Mouse (Mus musculus) ES-E14 (cell line): ENCODE data around the gene Me1. TPM values are rescaled to one million over a fixed set of nuclear protein-coding genes. Genes with fewer than 3 reads are reported as not detected.

Source experiments
- DNase-seq: peaks from one replicate; pipeline ENCODE4 v3.0.0-alpha.2; 2013; ENCODE audit warnings: low read depth, low spot score
- H3K27ac ChIP-seq: 2 replicates; pipeline ENCODE4 v1.5.1; 2012; ENCODE audit warnings: low read depth, mild to moderate bottlenecking, low read length, moderate library complexity, mixed read lengths; ENCODE audit not compliant: poor library complexity, insufficient read depth, severe bottlenecking
- H3K36me3 ChIP-seq: 2 replicates; pipeline ENCODE4 v1.6.1; 2012; ENCODE audit warnings: mild to moderate bottlenecking, low read length, moderate library complexity, mixed read lengths; ENCODE audit not compliant: control insufficient read depth, poor library complexity, insufficient read depth, severe bottlenecking
- H3K4me1 ChIP-seq, 2 experiments: fragments of 150-350 bp in 1 of 2; sonication (generic) in 1 of 2; 2 replicates each; pipeline ENCODE4 v1.6.1; 2012; ENCODE audit warnings: low read length in 2 of 2, mild to moderate bottlenecking in 1 of 2, mixed read lengths in 1 of 2; ENCODE audit not compliant: control insufficient read depth in 2 of 2, insufficient read depth in 2 of 2, poor library complexity in 1 of 2
- H3K4me3 ChIP-seq, 2 experiments: fragments of 150-350 bp in 1 of 2; sonication (generic) in 1 of 2; 2 replicates each; pipeline ENCODE4 v1.5.1; 2012; ENCODE audit warnings: low read length in 2 of 2, low read depth in 1 of 2, mild to moderate bottlenecking in 1 of 2, mixed read lengths in 1 of 2; ENCODE audit not compliant: insufficient read depth in 1 of 2, poor library complexity in 1 of 2, severe bottlenecking in 1 of 2
- H3K9ac ChIP-seq: 2 replicates; pipeline ENCODE4 v1.6.1; 2012; ENCODE audit warnings: low read depth, mild to moderate bottlenecking, low read length, mixed read lengths; ENCODE audit not compliant: poor library complexity, insufficient read depth, severe bottlenecking
- H3K9me3 ChIP-seq: fragments of 150-350 bp; sonication (generic); 2 replicates; pipeline ENCODE4 v1.6.1; 2012; ENCODE audit warnings: low read depth, mild to moderate bottlenecking, low read length; ENCODE audit not compliant: control insufficient read depth, insufficient read depth
- CHD2 ChIP-seq: IDR thresholded peaks from 2 replicates; pipeline ENCODE4 v1.6.1; 2014; ENCODE audit warnings: mild to moderate bottlenecking, low read depth, low read length, inconsistent platforms
- HCFC1 ChIP-seq: IDR thresholded peaks from 2 replicates; pipeline ENCODE4 v1.6.1; 2012; ENCODE audit warnings: low read length, inconsistent platforms, borderline replicate concordance; ENCODE audit not compliant: insufficient read depth
- MAFK ChIP-seq: IDR thresholded peaks from 2 replicates; pipeline ENCODE4 v1.6.1; 2014; ENCODE audit warnings: mild to moderate bottlenecking, low read depth, low read length, inconsistent platforms; ENCODE audit not compliant: insufficient read depth
- ZC3H11A ChIP-seq: IDR thresholded peaks from 2 replicates; pipeline ENCODE4 v1.6.1; 2012; ENCODE audit warnings: low read depth, mild to moderate bottlenecking, inconsistent platforms, low read length, borderline replicate concordance
- ZNF384 ChIP-seq: IDR thresholded peaks from 2 replicates; pipeline ENCODE4 v1.6.1; 2012; ENCODE audit warnings: low read depth, low read length, inconsistent platforms
- in situ Hi-C, 2 experiments: fragments of 600-800 bp; cut with MboI; formaldehyde crosslinking; loops; one replicate each; pipeline ENCODE4 v1.15.1; 2025; ENCODE audit warnings: low sequenced_read_pairs in 2 of 2, inconsistent platforms in 1 of 2; ENCODE audit not compliant: unreplicated experiment in 2 of 2
- total RNA-seq: library from RNA; depleted of rRNA; stranded (reverse); fragments of 300-350 nt; gene quantifications from 2 replicates; pipeline ENCODE4 v1.2.3, GENCODE M21; 2012

Gene Me1
- total RNA-seq, 1 experiment = 13.4 TPM

DNA sequence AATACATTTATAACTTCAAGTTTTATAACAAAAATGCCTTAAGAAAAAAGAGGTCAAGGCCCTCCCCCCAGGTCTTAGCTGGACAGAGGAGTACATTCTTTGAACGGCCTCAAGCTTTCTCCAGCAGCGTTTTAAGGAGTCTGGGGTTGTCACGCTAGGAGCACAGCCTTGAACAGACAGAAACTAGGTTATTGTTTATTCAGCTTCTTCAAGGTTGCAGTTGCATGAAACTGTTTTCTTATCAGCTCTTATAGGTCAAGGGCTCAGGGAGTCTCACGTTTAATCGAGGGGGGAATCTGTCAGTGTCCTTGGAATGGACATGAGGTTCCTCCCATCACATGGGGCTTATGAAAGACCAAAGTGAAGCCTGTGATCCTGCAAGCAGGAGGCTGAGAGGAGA, 21.4 kb upstream of the Me1 start:
- no peak overlapping the region for H3K4me3 ChIP-seq
- in situ Hi-C loops = no loop called here
- no peak for DNase-seq
- peaks cover 3 to 4% of the 10 kb centered on the region in 2 experiments; a peak in 1 of 4 replicates for H3K4me1 ChIP-seq
- H3K36me3 ChIP-seq = no peaks in the 10 kb centered on the region
- no peak for TF ChIP-seq ZNF384
- TF ChIP-seq CHD2 = no peak
- no peak for TF ChIP-seq HCFC1
- no peak for TF ChIP-seq MAFK
- no peak for TF ChIP-seq ZC3H11A
- H3K9me3 ChIP-seq = no peaks in the 10 kb centered on the region
- no peak overlapping the region for H3K9ac ChIP-seq
- H3K27ac ChIP-seq = no peak overlapping the region

DNA sequence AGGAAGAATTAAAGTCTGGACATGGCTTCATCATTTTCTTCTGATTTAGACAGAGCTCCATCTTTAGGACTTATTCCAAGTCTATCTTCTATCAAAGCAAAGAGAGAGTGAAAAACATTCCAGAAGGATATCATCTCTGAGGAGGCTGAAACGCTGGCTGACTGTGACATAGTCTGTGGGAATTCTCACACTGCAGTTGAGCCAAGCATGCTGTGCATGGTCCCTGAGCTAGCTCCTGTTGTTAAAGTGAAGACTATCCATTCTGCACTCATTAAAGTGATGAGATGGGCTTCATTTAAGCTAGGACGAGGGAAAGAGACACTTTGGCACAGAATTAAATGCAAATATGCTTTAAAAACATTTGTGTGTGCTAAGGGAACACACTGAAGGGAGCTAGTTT, 20.8 kb upstream of the Me1 start:
- no peak for TF ChIP-seq ZC3H11A
- no peak for TF ChIP-seq MAFK
- no peak for TF ChIP-seq HCFC1
- TF ChIP-seq ZNF384 = no peak
- in situ Hi-C loops = no loop called here
- 0 out of 4 replicates have a peak, but pooled peaks cover 2 to 4% of the 10 kb centered on the region in 2 experiments for H3K4me1 ChIP-seq
- no peaks in the 10 kb centered on the region for H3K9me3 ChIP-seq
- DNase-seq = no peak
- H3K9ac ChIP-seq = no peak overlapping the region
- no peak overlapping the region for H3K27ac ChIP-seq
- no peak overlapping the region for H3K4me3 ChIP-seq
- no peaks in the 10 kb centered on the region for H3K36me3 ChIP-seq

DNA sequence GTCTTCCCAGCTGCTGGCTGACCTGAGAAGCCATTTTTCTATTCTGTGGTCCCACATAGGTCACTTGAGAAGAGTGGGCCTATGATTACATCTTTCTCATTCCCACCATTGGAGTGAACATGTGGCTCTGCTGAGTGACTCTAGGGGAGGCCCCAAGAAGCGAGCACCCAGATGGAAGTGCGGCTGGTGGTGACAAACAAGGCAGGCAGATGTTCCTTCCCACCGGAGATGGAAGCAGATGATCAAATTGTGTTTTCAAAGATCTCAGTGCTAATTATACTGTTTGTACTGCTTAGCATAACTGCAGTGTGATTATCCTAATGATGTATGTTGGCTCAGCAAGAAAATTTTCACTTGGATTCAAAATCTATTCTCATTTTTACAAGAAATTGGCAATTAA, 18.3 kb upstream of the Me1 start:
- TF ChIP-seq ZC3H11A (no peak), HCFC1 (no peak), MAFK (no peak), ZNF384 (no peak), CHD2 (no peak)
- in situ Hi-C loops = no loop called here

DNA sequence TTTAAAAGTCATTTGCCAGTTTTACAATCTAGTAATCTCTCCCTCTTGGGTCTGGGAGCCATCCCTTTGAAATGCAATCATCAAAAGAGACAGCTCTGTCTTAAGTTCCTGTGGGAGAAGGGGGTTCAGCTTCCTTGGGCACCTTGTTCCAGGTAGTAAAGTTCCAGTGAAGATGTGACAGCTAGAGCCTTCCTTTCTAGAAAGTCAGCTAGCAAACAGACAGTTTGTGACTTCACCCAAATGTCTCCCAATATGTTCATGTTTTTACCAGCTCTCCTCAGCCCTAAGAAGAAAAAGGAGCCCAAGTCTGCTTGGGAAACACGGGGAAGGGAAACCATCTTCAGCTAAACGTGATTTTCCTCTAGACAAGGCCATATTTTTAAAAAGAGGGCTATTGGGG, 16.9 kb upstream of the Me1 start:
- DNase-seq = no peak
- Histone ChIP-seq H3K4me1 (0 out of 4 replicates have a peak, but pooled peaks cover 0 to 2% of the 10 kb centered on the region in 2 experiments), H3K27ac (no peak overlapping the region), H3K9me3 (no peaks in the 10 kb centered on the region), H3K4me3 (no peak overlapping the region), H3K9ac (no peak overlapping the region), H3K36me3 (no peaks in the 10 kb centered on the region)
- TF ChIP-seq MAFK = no peak
- no peak for TF ChIP-seq CHD2
- TF ChIP-seq ZNF384 = no peak
- no peak for TF ChIP-seq ZC3H11A
- TF ChIP-seq HCFC1 = no peak
- in situ Hi-C loops = no loop called here

More for the DNA sequence above, 18.3 kb upstream of the Me1 start:
- Histone ChIP-seq H3K27ac (no peak overlapping the region), H3K4me1 (0 out of 4 replicates have a peak, but pooled peaks cover 0 to 2% of the 10 kb centered on the region in 2 experiments), H3K9ac (no peak overlapping the region), H3K9me3 (no peaks in the 10 kb centered on the region), H3K4me3 (no peak overlapping the region), H3K36me3 (no peaks in the 10 kb centered on the region)
- no peak for DNase-seq
